Comparison of ENCODE assay signal across 8 mouse cellular contexts in the genomic region with DNA sequence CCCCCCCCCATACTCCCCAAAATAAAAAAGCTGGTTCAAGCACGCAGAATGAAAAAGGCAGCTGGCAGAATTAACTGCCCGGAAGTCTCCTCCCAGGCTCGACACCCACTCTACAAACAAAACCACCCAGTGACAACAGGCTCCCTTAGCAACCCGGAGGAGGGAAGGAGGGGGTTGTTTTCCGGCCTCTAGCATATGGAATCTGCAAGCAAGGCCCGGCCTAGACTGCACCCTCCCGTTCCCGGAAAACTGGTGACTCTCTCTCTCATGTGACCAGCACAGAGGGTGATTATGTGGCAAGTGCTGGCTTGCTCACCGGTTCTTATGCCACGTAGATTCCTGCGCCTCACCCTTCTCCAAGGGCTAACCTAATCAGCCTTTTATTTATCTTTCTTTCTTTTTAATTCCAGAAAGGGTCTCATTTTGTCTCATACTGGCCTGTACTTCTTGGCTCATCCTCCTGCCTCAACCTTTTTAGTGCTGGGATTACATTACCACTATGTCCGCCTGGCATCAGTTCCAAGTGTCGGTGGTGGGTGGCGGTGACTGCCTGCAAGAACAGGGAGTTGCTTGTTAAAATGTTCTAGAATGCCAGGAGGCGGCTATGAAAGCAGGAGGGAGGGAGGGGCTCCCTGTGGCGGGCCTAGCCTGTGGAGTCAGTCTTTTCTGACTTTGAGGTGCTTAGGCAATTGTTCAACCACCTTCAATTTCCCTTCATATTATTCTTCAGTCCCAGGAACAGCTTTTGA. TPM values are rescaled to one million over a fixed set of nuclear protein-coding genes. Genes with fewer than 3 reads are reported as not detected.
A peak's percentile ranks its signal among the peaks of the same experiment; 100 is the strongest.
DNase-seq lines count a peak whose midpoint lies in the region; ATAC-seq lines count a peak whose summit lies in the region.

No protein-coding gene starts in this region.

- peak; percentile 85 for ATAC-seq in forebrain, embryonic 16.5 days
- peak; percentile 79 for ATAC-seq in neural tube, embryonic 14.5 days (ENCODE audit: low read depth)

- H3K9ac ChIP-seq in forebrain, embryonic 16.5 days (replicated peaks; ENCODE audit: low read depth, low read length): peak overlapping the region; percentile 54
- H3K9ac ChIP-seq in neural tube, embryonic 14.5 days (replicated peaks; ENCODE audit: low read depth, low read length): peak overlapping the region; percentile 55

- DNase-seq in ES-CJ7 (ENCODE audit: low read depth, low spot score): peak; percentile 99
- peak; percentile 86 for DNase-seq in cerebellum, adult 11 months
- peak; percentile 91 for DNase-seq in heart, postnatal 25 days (ENCODE audit: low spot score)
- peak; percentile 91 to 94 for DNase-seq in layer of hippocampus, adult 18-20 months (ENCODE audit: low spot score in 2 of 2)
- DNase-seq in lung, adult 18-20 months: peak; percentile 97 to 98
- peak; percentile 71 for DNase-seq in testis, postnatal 10 days (ENCODE audit: low spot score)

- H3K4me3 ChIP-seq in forebrain, embryonic 16.5 days (replicated peaks; ENCODE audit: low read length): peak overlapping the region; percentile 41
- peak overlapping the region; percentile 26; the same call in 1 of the 2 replicates for H3K4me3 ChIP-seq in neural tube, embryonic 14.5 days (ENCODE audit: low read depth, low read length)

- H3K27ac ChIP-seq in forebrain, embryonic 16.5 days (ENCODE audit: low read length): peak overlapping the region; percentile 97
- peak overlapping the region; percentile 98 for H3K27ac ChIP-seq in neural tube, embryonic 14.5 days (ENCODE audit: low read depth, low read length)

- WGBS in forebrain, embryonic 16.5 days: under 1% methylated on average over 16 of the region's 16 CpGs
- WGBS in neural tube, embryonic 14.5 days: 3% methylated on average over 16 of the region's 16 CpGs

- no peaks in the 10 kb centered on the region for H3K9me3 ChIP-seq in forebrain, embryonic 16.5 days (ENCODE audit: control insufficient read depth, low read length)
- no peaks in the 10 kb centered on the region for H3K9me3 ChIP-seq in neural tube, embryonic 14.5 days (ENCODE audit: control insufficient read depth, low read length)

- H3K4me1 ChIP-seq in forebrain, embryonic 16.5 days (replicated peaks; ENCODE audit: control insufficient read depth, insufficient read depth, low read length): peaks cover 62% of the 10 kb centered on the region
- H3K4me1 ChIP-seq in neural tube, embryonic 14.5 days (ENCODE audit: control insufficient read depth, insufficient read depth, low read length): peaks cover 40% of the 10 kb centered on the region

- intact Hi-C loops in heart, postnatal 25 days (cut with DNase I): loop anchor here (5.0 kb wide), 1 partner anchor 119 kb away; the partner anchor contains the start of genes Ehbp1l1 and Fam89b

- H3K36me3 ChIP-seq in forebrain, embryonic 16.5 days (ENCODE audit: control insufficient read depth, insufficient read depth): no peaks in the 10 kb centered on the region; the same call in 1 of the 2 replicates
- H3K36me3 ChIP-seq in neural tube, embryonic 14.5 days (ENCODE audit: control insufficient read depth, insufficient read depth, low read length): peaks cover 2% of the 10 kb centered on the region; the same call in 1 of the 2 replicates

- no peaks in the 10 kb centered on the region for H3K27me3 ChIP-seq in forebrain, embryonic 16.5 days (replicated peaks; ENCODE audit: control insufficient read depth, insufficient read depth, low read length)
- no peaks in the 10 kb centered on the region for H3K27me3 ChIP-seq in neural tube, embryonic 14.5 days (ENCODE audit: control insufficient read depth, insufficient read depth, low read length)

- H3K4me2 ChIP-seq in forebrain, embryonic 16.5 days (ENCODE audit: low read length): peak overlapping the region; percentile 70
- H3K4me2 ChIP-seq in neural tube, embryonic 14.5 days (ENCODE audit: low read depth, low read length): peak overlapping the region; percentile 72

RNA-seq across cellular contexts. Expression of gene Frmd8, which starts 28.3 kb away (rescaled TPM):
- 20.9 and 21.5 TPM in 2 replicates for polyA plus RNA-seq in forebrain, embryonic 16.5 days (2015; fragmentation: Nextera tagmentation; extraction: Ambion mirVana)
- 10 to 100 TPM in 1 of 2 experiments, 1 to 10 TPM in 1; 8.9 to 11.1 TPM for total RNA-seq in heart, postnatal 25 days (2021)
- total RNA-seq in layer of hippocampus, adult 18-20 months (2021): 10 to 100 TPM; 12.7 to 13.0 TPM
- polyA plus RNA-seq in neural tube, embryonic 14.5 days (2014; fragmentation: Nextera tagmentation; extraction: Ambion mirVana): 9.4 and 12.7 TPM in 2 replicates

RNA-seq across cellular contexts. Expression of gene Slc25a45, which starts 30.9 kb away (rescaled TPM):
- 1.5 and 2.0 TPM in 2 replicates for polyA plus RNA-seq in forebrain, embryonic 16.5 days (2015; fragmentation: Nextera tagmentation; extraction: Ambion mirVana)
- total RNA-seq in heart, postnatal 25 days (2021): 1 to 10 TPM; 3.5 to 4.1 TPM
- 1 to 10 TPM; 2.9 to 3.2 TPM for total RNA-seq in layer of hippocampus, adult 18-20 months (2021)
- 0.59 and 1.3 TPM in 2 replicates for polyA plus RNA-seq in neural tube, embryonic 14.5 days (2014; fragmentation: Nextera tagmentation; extraction: Ambion mirVana)

RNA-seq across cellular contexts. Expression of gene Tigd3, which starts 47.2 kb away (rescaled TPM):
- 11.0 and 13.7 TPM in 2 replicates for polyA plus RNA-seq in forebrain, embryonic 16.5 days (2015; fragmentation: Nextera tagmentation; extraction: Ambion mirVana)
- under 1 TPM; 0.22 to 0.68 TPM for total RNA-seq in heart, postnatal 25 days (2021)
- total RNA-seq in layer of hippocampus, adult 18-20 months (2021): 1 to 10 TPM; 2.5 TPM
- polyA plus RNA-seq in neural tube, embryonic 14.5 days (2014; fragmentation: Nextera tagmentation; extraction: Ambion mirVana): 11.4 and 12.8 TPM in 2 replicates

Comparison
In these comparisons a context has a peak if more than half of its experiments do, and no peak if none do; other contexts are left out.
1. Peak in every context shown above with its lines: DNase-seq, ATAC-seq, H3K4me3 ChIP-seq and H3K27ac ChIP-seq.